23 mouse cellular contexts compared by ENCODE assay signal in genomic region chr13:92632550-92632949, GRCm38 (mm10). TPM values are rescaled to one million over a fixed set of nuclear protein-coding genes. Genes with fewer than 3 reads are reported as not detected.
A peak's percentile ranks its signal among the peaks of the same experiment; 100 is the strongest.
DNase-seq lines count a peak whose midpoint lies in the region; ATAC-seq and TF ChIP-seq lines count a peak whose summit lies in the region.
"Had no signal": no experiment of that assay in that cellular context is flagged by ENCODE, and none has a peak within 500 bp of the region (broad histone marks: within the 10 kb centered on the region; RNA-seq: fewer than 3 reads in every experiment).

No protein-coding gene starts in this region.

- ATAC-seq in hindbrain, embryonic 12.5 days (ENCODE audit: low FRiP score), result no peak
- ATAC-seq in lung, embryonic 14.5 days (ENCODE audit: insufficient read depth), result no peak
- ATAC-seq: forebrain, embryonic 15.5 days had no signal

- H3K4me2 ChIP-seq in hindbrain, embryonic 12.5 days (replicated peaks), result no peak overlapping the region
- H3K4me2 ChIP-seq in lung, embryonic 14.5 days, result no peak overlapping the region
- H3K4me2 ChIP-seq: forebrain, embryonic 15.5 days; heart, embryonic 12.5 days; limb, embryonic 13.5 days had no signal

- 44% methylated on average over 4 of the region's 4 CpGs for WGBS in hindbrain, embryonic 10.5 days
- WGBS in hindbrain, embryonic 12.5 days, result 39% methylated on average over 4 of the region's 4 CpGs
- WGBS in lung, embryonic 14.5 days, result 22% methylated on average over 4 of the region's 4 CpGs
- 58% methylated on average over 4 of the region's 4 CpGs for WGBS in lung, adult 2 months
- 47% methylated on average over 4 of the region's 4 CpGs for WGBS in limb, embryonic 10.5 days

- peaks cover 10% of the 10 kb centered on the region for H3K36me3 ChIP-seq in hindbrain, embryonic 10.5 days
- no peaks in the 10 kb centered on the region for H3K36me3 ChIP-seq in hindbrain, embryonic 12.5 days
- 0 out of 2 replicates have a peak, but pooled peaks cover 4% of the 10 kb centered on the region for H3K36me3 ChIP-seq in lung, embryonic 14.5 days (ENCODE audit: insufficient read depth)
- H3K36me3 ChIP-seq in limb, embryonic 10.5 days, result peaks cover 8% of the 10 kb centered on the region; the same call in 1 of the 2 replicates

- no peak for TF ChIP-seq CTCF in lung, embryonic 14.5 days (IDR thresholded peaks at IDR 0.05; ENCODE audit: low read depth)
- no peak for TF ChIP-seq CTCF in lung, adult 2 months (IDR thresholded peaks at IDR 0.05; ENCODE audit: insufficient read depth, low read length)
- TF ChIP-seq CTCF in cortical plate, adult 2 months (IDR thresholded peaks at IDR 0.05; ENCODE audit: extremely low read depth, insufficient read depth, low read length), result no peak

- no peak for DNase-seq in hindbrain, embryonic 10.5 days (ENCODE audit: low spot score)
- peak; percentile 52 for DNase-seq in lung, embryonic 14.5 days
- no peak for DNase-seq in lung, adult 2 months
- no peak for DNase-seq in limb, embryonic 10.5 days (ENCODE audit: low spot score)
- DNase-seq in gastrocnemius, adult 8-10 months (ENCODE audit: low spot score in 2 of 2), result no peak
- DNase-seq: adrenal gland, adult 2 months; cerebellum, adult 11 months; gastrocnemius, postnatal 25 days; heart, postnatal 4 days; kidney, adult 2 months; kidney, postnatal 4 days had no signal

- peak overlapping the region; percentile 50; the same call in 1 of the 2 replicates for H3K27ac ChIP-seq in hindbrain, embryonic 10.5 days
- H3K27ac ChIP-seq in hindbrain, embryonic 12.5 days, result no peak overlapping the region
- no peak overlapping the region for H3K27ac ChIP-seq in lung, embryonic 14.5 days (ENCODE audit: low read depth)
- 0 out of 2 replicates have a peak overlapping the region, but pooled peaks have one; percentile 2 for H3K27ac ChIP-seq in cortical plate, adult 2 months (ENCODE audit: insufficient read depth, low read length)
- 0 out of 2 replicates have a peak overlapping the region, but pooled peaks have one; percentile 4 for H3K27ac ChIP-seq in limb, embryonic 10.5 days
- H3K27ac ChIP-seq: forebrain, embryonic 15.5 days; limb, embryonic 13.5 days had no signal

- H3K4me1 ChIP-seq in hindbrain, embryonic 10.5 days (replicated peaks), result peaks cover 65% of the 10 kb centered on the region
- peaks cover 31% of the 10 kb centered on the region for H3K4me1 ChIP-seq in hindbrain, embryonic 12.5 days
- peaks cover 37% of the 10 kb centered on the region for H3K4me1 ChIP-seq in lung, embryonic 14.5 days (ENCODE audit: insufficient read depth)
- peaks cover 3% of the 10 kb centered on the region; the same call in 1 of the 2 replicates for H3K4me1 ChIP-seq in lung, adult 2 months (ENCODE audit: control insufficient read depth, insufficient read depth, low read length)
- H3K4me1 ChIP-seq in cortical plate, adult 2 months (ENCODE audit: control insufficient read depth, insufficient read depth, low read length), result peaks cover 8% of the 10 kb centered on the region
- H3K4me1 ChIP-seq in limb, embryonic 10.5 days, result peaks cover 56% of the 10 kb centered on the region

- TF ChIP-seq POLR2A in lung, adult 2 months (IDR thresholded peaks at IDR 0.05; ENCODE audit: borderline replicate concordance, extremely low read depth, low read depth, low read length), result no peak
- no peak for TF ChIP-seq POLR2A in cortical plate, adult 2 months (IDR thresholded peaks at IDR 0.05; ENCODE audit: extremely low read depth, insufficient read depth, low read length)

- H3K4me3 ChIP-seq in hindbrain, embryonic 10.5 days, result no peak overlapping the region
- H3K4me3 ChIP-seq in hindbrain, embryonic 12.5 days, result no peak overlapping the region
- H3K4me3 ChIP-seq in lung, embryonic 14.5 days (ENCODE audit: low read depth, low read length), result no peak overlapping the region
- no peak overlapping the region for H3K4me3 ChIP-seq in lung, adult 2 months (replicated peaks; ENCODE audit: extremely low read depth, low read depth, low read length)
- H3K4me3 ChIP-seq in cortical plate, adult 2 months (ENCODE audit: insufficient read depth, low read length), result no peak overlapping the region
- no peak overlapping the region for H3K4me3 ChIP-seq in limb, embryonic 10.5 days
- H3K4me3 ChIP-seq: forebrain, embryonic 15.5 days; heart, embryonic 12.5 days; limb, embryonic 13.5 days had no signal

- H3K9ac ChIP-seq in hindbrain, embryonic 12.5 days, result no peak overlapping the region
- no peak overlapping the region for H3K9ac ChIP-seq in lung, embryonic 14.5 days
- H3K9ac ChIP-seq: forebrain, embryonic 15.5 days; heart, embryonic 12.5 days; limb, embryonic 13.5 days had no signal

- no peaks in the 10 kb centered on the region for H3K27me3 ChIP-seq in hindbrain, embryonic 10.5 days (ENCODE audit: insufficient read depth, poor library complexity, severe bottlenecking)
- no peaks in the 10 kb centered on the region for H3K27me3 ChIP-seq in hindbrain, embryonic 12.5 days
- H3K27me3 ChIP-seq in lung, embryonic 14.5 days (ENCODE audit: insufficient read depth, low read length), result no peaks in the 10 kb centered on the region
- no peaks in the 10 kb centered on the region for H3K27me3 ChIP-seq in limb, embryonic 10.5 days (ENCODE audit: low read depth, poor library complexity, severe bottlenecking)
- H3K27me3 ChIP-seq: forebrain, embryonic 15.5 days; heart, embryonic 12.5 days had no signal

- H3K9me3 ChIP-seq in hindbrain, embryonic 10.5 days, result 0 out of 2 replicates have a peak, but pooled peaks cover 6% of the 10 kb centered on the region
- no peaks in the 10 kb centered on the region for H3K9me3 ChIP-seq in hindbrain, embryonic 12.5 days (replicated peaks)
- H3K9me3 ChIP-seq in lung, embryonic 14.5 days (ENCODE audit: low read depth, low read length), result no peaks in the 10 kb centered on the region
- H3K9me3 ChIP-seq in limb, embryonic 10.5 days (replicated peaks), result no peaks in the 10 kb centered on the region
- H3K9me3 ChIP-seq: forebrain, embryonic 15.5 days; limb, embryonic 13.5 days had no signal

RNA-seq across cellular contexts. Expression of gene Serinc5, which starts 21.7 kb away (rescaled TPM):
- 10.6 and 13.3 TPM in 2 replicates for polyA plus RNA-seq in hindbrain, embryonic 10.5 days (2016; fragmentation: Nextera tagmentation; extraction: Ambion mirVana)
- 18.1 and 18.7 TPM in 2 replicates for polyA plus RNA-seq in hindbrain, embryonic 12.5 days (2016; fragmentation: Nextera tagmentation; extraction: Ambion mirVana)
- 22.0 and 22.5 TPM in 2 replicates for polyA plus RNA-seq in lung, embryonic 14.5 days (2014; fragmentation: Nextera tagmentation; extraction: Ambion mirVana)
- polyA plus RNA-seq in lung, adult 2 months (2012; rRNA removed), result 28.4 and 38.3 TPM in 2 replicates
- 64.5 and 69.0 TPM in 2 replicates for polyA plus RNA-seq in cortical plate, adult 2 months (2012; rRNA removed)
- 9.1 and 10.1 TPM in 2 replicates for polyA plus RNA-seq in limb, embryonic 10.5 days (2016; fragmentation: Nextera tagmentation; extraction: Ambion mirVana)
- 1 to 10 TPM; 1.8 to 3.3 (median 2.2) TPM for total RNA-seq in gastrocnemius, adult 8-10 months (2022)

RNA-seq across cellular contexts. Expression of gene Spz1, which starts 56.6 kb away (rescaled TPM):
- polyA plus RNA-seq in hindbrain, embryonic 10.5 days (2016; fragmentation: Nextera tagmentation; extraction: Ambion mirVana), result not detected in 2 replicates
- polyA plus RNA-seq in hindbrain, embryonic 12.5 days (2016; fragmentation: Nextera tagmentation; extraction: Ambion mirVana), result not detected in 2 replicates
- not detected in 2 replicates for polyA plus RNA-seq in lung, embryonic 14.5 days (2014; fragmentation: Nextera tagmentation; extraction: Ambion mirVana)
- polyA plus RNA-seq in lung, adult 2 months (2012; rRNA removed), result not detected in 2 replicates
- polyA plus RNA-seq in cortical plate, adult 2 months (2012; rRNA removed), result not detected in 2 replicates
- polyA plus RNA-seq in limb, embryonic 10.5 days (2016; fragmentation: Nextera tagmentation; extraction: Ambion mirVana), result not detected in 2 replicates
- total RNA-seq in gastrocnemius, adult 8-10 months (2022), result not detected
- total RNA-seq: adrenal gland, adult 2 months; gastrocnemius, postnatal 25 days; heart, postnatal 4 days; megakaryocyte-erythroid progenitor cell, adult 5-6 weeks; neutrophil, adult 5-6 weeks had no signal
- polyA plus RNA-seq: adrenal gland, adult 2 months; embryonic facial prominence, embryonic 14.5 days; forebrain, embryonic 15.5 days; G1E; heart, embryonic 12.5 days; limb, embryonic 13.5 days; lung, embryonic 16.5 days; stomach, embryonic 14.5 days; thymus, postnatal 0 days had no signal

Comparison
In these comparisons a context has a peak if more than half of its experiments do, and no peak if none do; other contexts are left out.
1. H3K27ac ChIP-seq: peak in hindbrain, embryonic 10.5 days (single experiment), cortical plate, adult 2 months (single experiment) and limb, embryonic 10.5 days (single experiment); none in hindbrain, embryonic 12.5 days (single experiment) and lung, embryonic 14.5 days (single experiment).